Mouse (Mus musculus) adrenal gland, adult (tissue): ENCODE measurements around the gene Gm9733.
"Not testable (repeated sequence)": the region's sequence is repeated elsewhere in the genome, so short reads cannot be mapped to it uniquely, and the experiment has no call there.

Source experiments
- DNase-seq, 2 experiments: peaks; one replicate each; pipeline ENCODE4 v3.0.0; 2022 to 2023; ENCODE audit warnings: low spot score in 1 of 2; ENCODE audit not compliant: inconsistent age in 2 of 2

Gene Gm9733

DNA sequence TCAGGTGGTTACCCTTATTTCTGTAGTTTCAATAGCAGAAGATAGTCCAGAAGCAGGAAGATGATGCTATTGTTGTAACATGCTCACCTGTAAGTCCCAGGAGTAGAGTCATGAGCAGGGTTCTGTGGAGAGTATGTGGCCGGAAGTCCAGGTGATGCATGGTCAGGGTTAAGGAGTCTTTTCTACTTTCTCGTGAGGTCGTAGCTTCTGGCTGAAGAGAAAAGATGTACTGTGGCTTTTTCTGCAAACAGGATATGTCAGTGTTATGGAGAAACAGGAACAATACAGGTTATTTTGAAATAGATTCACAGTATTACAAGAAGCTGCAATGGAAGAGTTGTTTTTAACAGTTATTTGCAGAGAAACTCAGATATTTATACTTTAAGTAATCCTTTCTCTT is at the start of gene Gm9733:
Gm9733 (minus strand) TSS at position 240 of the 400 bp plus-strand sequence.
- no peak for DNase-seq

DNA sequence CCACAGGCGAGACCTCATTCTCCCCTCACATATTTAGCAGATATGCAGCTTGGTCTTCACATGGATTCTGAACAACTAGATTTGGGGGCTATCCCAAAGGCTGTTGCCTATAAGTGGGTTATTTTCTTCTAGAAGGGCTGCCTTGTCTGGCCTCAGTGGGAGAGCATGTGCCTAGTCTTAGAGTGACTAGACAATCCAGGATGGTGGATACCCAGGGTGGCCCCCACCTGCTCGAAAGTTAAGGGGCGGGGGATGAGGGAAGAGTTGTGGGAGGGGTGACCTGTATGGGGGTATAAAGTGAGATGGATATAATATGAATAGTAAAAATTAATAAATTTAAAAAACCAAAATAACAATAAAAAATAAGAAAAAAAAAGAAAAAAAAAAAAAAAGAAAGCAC is 23.6 kb upstream of the Gm9733 start:
- DNase-seq = not testable (repeated sequence)

DNA sequence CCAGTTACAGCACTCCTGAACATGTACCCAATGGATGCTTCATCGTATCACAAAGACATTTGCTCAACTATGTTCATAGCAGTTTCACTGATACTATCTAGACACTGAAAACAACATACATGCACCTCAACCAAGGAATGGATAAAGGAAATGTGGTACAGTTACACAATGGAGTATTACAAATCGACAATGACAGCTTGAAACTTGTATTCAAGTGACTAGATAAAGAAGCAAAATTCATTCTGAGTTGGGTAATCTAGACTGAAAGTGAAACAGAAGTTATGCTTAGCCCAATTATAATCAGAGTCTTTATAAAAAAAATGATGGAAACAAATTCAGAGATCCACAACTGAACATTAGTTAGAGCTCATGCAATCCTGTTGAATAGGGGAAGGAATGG is 18.2 kb upstream of the Gm9733 start:
- DNase-seq = not testable (repeated sequence)

DNA sequence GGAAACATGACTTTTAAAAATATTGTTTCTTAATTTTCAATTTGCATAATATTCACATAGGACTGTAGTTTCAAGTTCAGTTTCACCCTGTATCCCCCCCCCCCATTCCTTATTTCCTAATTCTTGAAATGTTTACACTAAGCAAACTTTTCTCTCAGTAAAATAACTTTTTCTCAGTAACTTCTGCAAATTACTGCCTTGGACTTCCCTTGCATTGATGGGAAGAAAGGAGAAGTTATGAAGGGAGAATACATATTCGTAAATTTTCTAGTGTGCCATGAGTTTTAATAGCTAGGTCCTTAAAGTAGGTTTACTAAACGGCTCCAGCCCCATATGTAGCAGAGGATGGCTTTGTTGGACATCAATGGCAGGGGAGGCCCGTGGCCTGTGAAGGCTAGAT is 13.5 kb upstream of the Gm9733 start:
- not testable (repeated sequence) for DNase-seq

DNA sequence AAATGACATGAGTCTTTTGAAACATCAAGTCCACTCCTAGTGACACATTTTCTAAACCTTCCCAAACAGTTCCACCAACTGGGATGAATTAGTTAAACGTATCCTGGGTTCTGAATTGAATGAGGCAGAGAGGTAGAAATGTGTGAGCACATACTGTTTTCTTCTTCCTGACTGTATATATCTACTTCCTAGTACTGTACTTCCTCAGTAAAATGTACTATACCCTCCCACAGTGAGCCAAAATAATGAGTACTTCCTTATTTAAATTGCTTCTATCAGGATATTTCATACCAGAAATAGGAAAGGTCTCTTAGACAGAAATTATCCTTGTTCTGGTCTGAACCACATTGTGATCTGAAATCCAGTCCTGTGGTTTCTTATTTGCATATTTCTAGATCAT is 8.2 kb upstream of the Gm9733 start:
- DNase-seq = no peak

DNA sequence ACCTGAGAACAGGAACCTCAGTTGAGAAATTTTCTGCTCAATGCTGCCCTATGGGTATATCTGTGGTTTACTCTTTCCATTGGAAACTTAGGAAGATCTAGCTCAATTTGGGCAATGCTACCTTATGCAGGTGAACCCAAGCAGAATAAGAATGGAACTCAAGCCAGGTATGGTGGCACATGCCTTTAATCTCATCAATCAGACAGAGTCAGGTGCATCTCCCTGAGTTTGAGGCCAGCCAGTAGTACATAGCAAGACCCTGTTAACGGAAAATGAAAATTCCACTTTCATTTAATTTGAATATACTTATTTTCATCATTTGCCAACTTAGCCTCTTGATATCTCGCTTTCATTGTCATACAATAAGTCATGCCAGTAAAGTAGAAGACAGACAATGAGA is 2.1 kb upstream of the Gm9733 start:
- DNase-seq = no peak

DNA sequence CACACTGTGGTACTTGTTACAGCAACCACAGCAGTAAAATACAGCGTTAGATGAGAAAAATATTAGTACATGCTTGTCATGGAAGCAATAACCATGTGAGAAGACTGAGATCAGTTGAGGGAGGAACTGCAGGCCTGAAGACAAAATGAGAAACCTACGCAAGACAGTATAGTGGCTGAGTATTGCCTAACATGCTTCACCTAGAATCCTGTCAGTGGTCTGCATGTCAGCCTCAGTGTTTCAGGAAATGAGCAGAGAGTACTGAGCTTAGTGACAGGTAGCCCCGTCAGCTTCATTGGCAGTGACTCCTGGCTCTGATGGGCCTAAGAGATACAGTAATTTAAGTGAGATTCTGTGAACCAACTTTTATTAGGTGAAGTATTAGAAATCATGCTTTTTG is 557 bp downstream of the Gm9733 start:
- no peak for DNase-seq

DNA sequence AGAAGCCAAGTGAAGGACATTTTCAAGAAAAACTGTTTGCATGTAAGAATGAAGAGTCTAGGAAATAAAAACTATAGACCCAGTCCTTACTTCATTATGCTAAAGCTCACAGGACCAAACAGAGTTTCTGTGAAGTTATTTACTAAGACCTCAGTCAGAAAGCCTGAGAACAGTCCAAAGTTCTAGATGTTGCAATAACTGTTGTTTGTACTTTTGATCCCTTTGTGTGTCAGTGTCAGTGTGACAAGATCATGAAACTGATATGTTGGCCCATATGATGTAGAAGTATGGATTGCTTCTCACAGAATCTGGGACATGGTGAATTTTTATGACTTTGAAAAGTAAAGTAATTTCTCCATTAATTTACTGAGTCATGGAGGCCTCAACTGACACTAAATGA is 2.6 kb downstream of the Gm9733 start:
- no peak for DNase-seq

DNA sequence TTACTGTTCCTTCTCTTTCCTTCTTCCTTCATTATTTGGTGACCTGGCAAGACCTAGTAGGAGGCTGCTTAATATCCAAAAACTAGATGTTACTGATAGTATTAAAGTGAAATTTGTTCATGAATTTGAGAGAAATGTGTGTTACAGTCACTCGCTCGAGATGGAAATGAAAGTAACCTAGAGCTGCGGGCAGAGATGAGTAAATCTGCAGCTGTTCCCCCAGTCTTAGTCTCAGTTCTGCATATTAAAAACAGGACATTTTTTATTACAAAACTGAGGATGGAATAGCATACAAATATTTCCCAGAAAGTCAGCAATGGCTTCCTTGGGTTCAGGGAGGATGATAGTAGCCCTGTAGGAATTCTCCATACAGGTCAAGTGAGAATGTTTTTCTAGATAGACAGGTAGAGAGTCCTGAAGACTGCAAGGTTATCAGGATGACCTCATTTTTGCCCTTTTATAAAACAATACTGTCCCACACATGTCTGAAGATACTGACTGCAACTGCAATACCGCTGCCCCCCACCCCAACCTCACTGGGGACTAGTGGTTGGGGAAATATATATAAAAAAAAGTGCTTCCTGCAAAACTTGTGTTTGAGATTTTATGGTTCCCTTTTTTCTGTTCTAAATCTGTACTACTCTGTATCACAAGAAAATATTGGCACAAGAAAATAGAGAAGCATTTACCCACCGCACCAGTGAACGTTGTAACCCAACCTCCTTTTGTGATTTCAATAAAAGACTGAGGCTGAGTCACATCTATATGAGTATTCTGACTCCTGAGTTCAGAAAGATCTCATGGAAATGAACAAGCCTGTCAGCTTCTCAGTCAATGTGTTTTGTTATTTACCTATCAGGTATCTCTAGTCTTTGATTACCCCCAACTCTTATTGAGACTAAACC is 47.4 kb downstream of the Gm9733 start:
- no peak for DNase-seq

DNA sequence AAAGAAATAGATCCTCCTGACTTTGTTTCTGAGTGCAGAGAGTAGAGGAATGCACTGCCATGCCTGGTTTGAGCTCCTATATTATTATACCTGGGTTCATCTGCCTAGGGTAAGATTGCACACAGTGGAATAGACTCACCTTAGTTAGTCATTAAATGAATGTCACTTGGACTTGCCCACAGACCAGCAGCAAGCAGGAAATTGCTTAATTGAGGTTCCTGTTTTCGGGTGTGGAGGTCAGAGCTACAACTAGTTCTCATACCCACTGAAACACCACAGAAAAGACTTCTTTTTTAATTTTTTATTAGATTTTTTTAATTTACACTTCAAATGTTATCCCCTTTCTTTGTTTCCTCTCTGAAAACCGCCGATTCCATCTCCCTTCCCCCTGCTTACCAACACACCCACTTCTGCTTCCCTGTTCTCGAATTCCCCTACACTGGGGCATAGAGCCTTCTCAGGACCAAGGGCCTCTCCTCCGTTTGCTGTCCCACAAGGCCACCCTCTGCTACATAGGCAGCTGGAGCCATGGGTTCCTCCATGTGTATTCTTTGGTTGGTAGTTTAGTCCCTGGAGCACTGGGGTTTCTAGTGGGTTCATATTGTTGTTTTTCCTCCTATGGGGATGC is 56.1 kb downstream of the Gm9733 start:
- DNase-seq = no peak

DNA sequence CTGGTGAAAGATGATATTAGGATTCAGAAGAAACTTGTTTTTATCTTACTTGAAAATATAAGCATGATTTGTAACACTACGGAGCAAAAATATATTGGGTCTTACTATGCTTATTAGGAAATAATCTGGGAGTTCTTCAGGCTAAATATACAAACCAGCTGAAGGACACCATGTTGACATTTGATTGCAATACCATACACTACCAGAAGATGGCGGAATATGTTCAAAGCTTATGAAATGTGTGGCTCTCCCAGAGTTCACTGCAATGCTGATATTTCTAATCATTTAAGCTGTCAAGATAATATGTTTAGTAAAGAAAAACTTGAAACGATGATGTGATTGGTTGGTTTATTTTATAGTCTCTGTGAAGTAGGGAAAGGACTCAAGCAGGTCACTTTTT is 67.7 kb downstream of the Gm9733 start:
- peak in 1 of 2 experiments; percentile 76 for DNase-seq

DNA sequence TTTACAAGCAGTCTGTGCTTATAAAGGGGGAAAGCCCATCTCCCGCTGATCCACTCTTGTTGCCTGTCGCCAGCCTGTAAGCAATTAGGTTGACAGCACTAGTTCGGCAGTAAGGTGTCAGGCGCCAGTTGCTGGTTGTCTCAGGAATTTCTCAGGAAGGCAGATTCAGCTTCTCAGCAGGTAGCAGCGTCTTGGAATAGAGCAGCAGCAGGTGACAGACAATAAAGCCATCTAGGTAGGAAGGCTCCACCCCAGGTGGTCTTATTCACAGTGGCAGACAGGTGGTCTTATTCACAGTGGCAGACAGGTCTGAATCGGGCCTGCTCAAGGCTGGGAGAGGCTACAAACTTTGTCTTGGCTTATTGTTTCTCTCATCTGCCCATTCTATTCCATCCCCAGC is 76.4 kb downstream of the Gm9733 start:
- no peak for DNase-seq
